Mouse (Mus musculus) lung, postnatal 0 days (tissue): ENCODE measurements around the gene Sirt2. TPM values are rescaled to one million over a fixed set of nuclear protein-coding genes. Genes with fewer than 3 reads are reported as not detected.

Experiments used
- ATAC-seq: fragments of 200-750 bp; cut with Nextera tagmentation; 2 replicates; pipeline ENCODE4 v1.8.0; 2017; ENCODE audit warnings: moderate library complexity
- DNase-seq: peaks from one replicate; pipeline ENCODE4 v3.0.0-alpha.2; 2016; ENCODE audit warnings: low spot score
- H3K27ac ChIP-seq: fragments of 300-500 bp; sonication (generic); 2 replicates; pipeline ENCODE4 v1.5.1; 2014; ENCODE audit warnings: antibody characterized with exemption, mild to moderate bottlenecking, low read length, mixed read lengths
- H3K27me3 ChIP-seq: fragments of 300-500 bp; sonication (generic); replicated peaks from 2 replicates; pipeline ENCODE4 v1.6.1; 2014; ENCODE audit warnings: low read length, mixed read lengths; ENCODE audit not compliant: insufficient read depth
- H3K36me3 ChIP-seq: fragments of 300-500 bp; sonication (generic); 2 replicates; pipeline ENCODE4 v1.6.1; 2014; ENCODE audit warnings: low read length, mixed read lengths; ENCODE audit not compliant: insufficient read depth
- H3K4me1 ChIP-seq: fragments of 300-500 bp; sonication (generic); 2 replicates; pipeline ENCODE4 v1.6.1; 2014; ENCODE audit warnings: antibody characterized with exemption, low read depth, low read length, mixed read lengths; ENCODE audit not compliant: insufficient read depth
- H3K4me2 ChIP-seq: fragments of 300-500 bp; sonication (generic); replicated peaks from 2 replicates; pipeline ENCODE4 v1.6.1; 2014; ENCODE audit warnings: low read depth, mild to moderate bottlenecking, low read length, moderate library complexity, mixed read lengths
- H3K4me3 ChIP-seq: fragments of 300-500 bp; sonication (generic); 2 replicates; pipeline ENCODE4 v1.5.1; 2014; ENCODE audit warnings: low read depth, low read length
- H3K9ac ChIP-seq: fragments of 300-500 bp; sonication (generic); replicated peaks from 2 replicates; pipeline ENCODE4 v1.6.1; 2014; ENCODE audit warnings: low read depth, mild to moderate bottlenecking
- H3K9me3 ChIP-seq: fragments of 300-500 bp; sonication (generic); 2 replicates; pipeline ENCODE4 v1.6.1; 2016; ENCODE audit warnings: low read length, mixed read lengths
- CTCF ChIP-seq: IDR thresholded peaks from 2 replicates; pipeline ENCODE4 v1.5.1; 2016; ENCODE audit warnings: antibody characterized with exemption, mild to moderate bottlenecking
- EP300 ChIP-seq: IDR thresholded peaks from 2 replicates; pipeline ENCODE4 v1.6.1; 2016; ENCODE audit warnings: antibody characterized with exemption, mild to moderate bottlenecking, control low read depth
- WGBS: fragments of 180-500 bp; shearing (Covaris S2); extraction: QIAGEN DNeasy Blood & Tissue Kit; methylation state at CpG from one replicate; pipeline ENCODE4 v1.1.7; 2014; 5-methylcytosine and 5-hydroxymethylcytosine counted together
- polyA plus RNA-seq: library from polyadenylated mRNA; unstranded; fragments of >200 nt; fragmentation: Nextera tagmentation; extraction: Ambion mirVana; gene quantifications from 2 replicates; pipeline ENCODE4 v1.2.1, GENCODE M21; 2015

Gene Sirt2
- polyA plus RNA-seq, 1 experiment from 2014 or later = 55.4 TPM

- WGBS = 77% methylated on average over 3 of the region's 3 CpGs
- H3K4me3 ChIP-seq = no peak overlapping the region
- no peaks in the 10 kb centered on the region for H3K27me3 ChIP-seq
- H3K4me1 ChIP-seq = peaks cover 6% of the 10 kb centered on the region; the same call in 1 of the 2 replicates
- no peak overlapping the region for H3K9ac ChIP-seq
- no peak for TF ChIP-seq EP300
- TF ChIP-seq CTCF = no peak
- H3K27ac ChIP-seq = no peak overlapping the region
- ATAC-seq (no peak), DNase-seq (no peak)
- H3K9me3 ChIP-seq = no peaks in the 10 kb centered on the region
- no peak overlapping the region for H3K4me2 ChIP-seq
- H3K36me3 ChIP-seq = no peaks in the 10 kb centered on the region
Measured at GRCm38 (mm10) chr7:28770309-28770708, 3.8 kb downstream of the Sirt2 start.

DNA sequence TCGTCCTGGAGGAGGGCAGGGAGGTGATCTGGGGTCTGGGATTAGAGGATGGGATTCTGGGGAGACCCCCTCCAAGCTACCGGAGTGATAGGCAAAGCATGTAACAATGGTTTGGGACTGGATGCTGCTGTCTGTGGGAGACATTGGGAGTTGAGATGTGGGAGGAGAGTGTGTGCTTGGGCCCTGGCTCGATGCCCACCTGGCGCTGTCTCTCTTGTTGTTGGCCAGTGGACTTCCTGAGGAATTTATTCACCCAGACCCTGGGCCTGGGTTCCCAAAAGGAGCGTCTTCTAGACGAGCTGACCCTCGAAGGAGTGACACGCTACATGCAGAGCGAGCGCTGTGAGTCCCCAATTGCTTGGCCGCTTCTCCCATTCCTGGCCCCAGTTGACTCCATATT, 5.3 kb downstream of the Sirt2 start:
- 77% methylated on average over 11 of the region's 11 CpGs for WGBS
- Histone ChIP-seq H3K36me3 (no peaks in the 10 kb centered on the region), H3K9ac (no peak overlapping the region), H3K4me1 (no peaks in the 10 kb centered on the region), H3K9me3 (no peaks in the 10 kb centered on the region), H3K27ac (no peak overlapping the region), H3K4me2 (no peak overlapping the region), H3K27me3 (no peaks in the 10 kb centered on the region), H3K4me3 (no peak overlapping the region)
- ATAC-seq (no peak), DNase-seq (no peak)
- no peak for TF ChIP-seq CTCF
- TF ChIP-seq EP300 = no peak

DNA sequence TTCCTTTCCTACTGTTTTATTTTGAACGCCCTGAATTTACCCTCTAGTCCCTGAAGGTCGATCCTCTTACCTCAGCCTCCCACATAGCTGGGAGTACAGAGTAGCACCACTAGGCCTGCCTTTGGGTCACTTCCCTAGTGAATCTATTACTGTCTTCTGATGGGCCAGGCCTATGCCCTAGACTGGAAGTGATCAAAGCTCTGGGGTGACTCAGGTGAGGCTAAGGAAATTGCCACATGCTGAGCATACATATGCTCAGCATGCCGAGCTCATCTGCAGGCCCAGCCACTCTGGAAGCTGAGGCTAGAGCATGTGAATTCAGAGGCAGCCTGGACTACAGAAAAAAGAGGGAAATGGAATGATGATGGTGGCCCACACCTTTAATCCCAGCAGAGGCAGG, 6.6 kb downstream of the Sirt2 start:
- Histone ChIP-seq H3K4me3 (no peak overlapping the region), H3K9ac (no peak overlapping the region), H3K27ac (no peak overlapping the region), H3K9me3 (no peaks in the 10 kb centered on the region), H3K4me2 (no peak overlapping the region), H3K4me1 (no peaks in the 10 kb centered on the region), H3K27me3 (no peaks in the 10 kb centered on the region), H3K36me3 (no peaks in the 10 kb centered on the region)
- ATAC-seq (no peak), DNase-seq (no peak)
- WGBS = 73% methylated on average over 3 of the region's 3 CpGs
- no peak for TF ChIP-seq CTCF
- no peak for TF ChIP-seq EP300

DNA sequence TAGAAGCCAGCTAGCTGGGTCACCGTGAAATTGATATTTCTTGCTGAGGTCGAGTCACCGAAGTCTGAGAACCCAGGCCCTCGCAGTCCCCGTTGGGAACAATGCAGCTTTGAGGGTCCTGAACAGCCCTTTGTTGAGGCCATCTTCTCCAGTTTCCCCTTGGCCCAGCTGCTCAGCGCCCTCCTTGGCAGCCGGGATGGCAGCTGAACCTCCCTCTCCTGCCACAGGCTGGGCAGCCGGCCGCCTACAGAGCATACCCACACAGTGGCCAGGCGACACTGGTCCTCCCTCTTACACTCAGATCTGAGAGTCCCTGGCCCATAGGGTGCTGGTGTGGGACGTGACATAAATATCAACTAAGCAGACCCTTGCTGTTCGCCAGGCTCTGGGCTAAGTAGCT, 7.6 kb downstream of the Sirt2 start:
- no peak overlapping the region for H3K4me3 ChIP-seq
- no peaks in the 10 kb centered on the region for H3K27me3 ChIP-seq
- DNase-seq (no peak), ATAC-seq (no peak)
- TF ChIP-seq CTCF (no peak), EP300 (no peak)
- no peaks in the 10 kb centered on the region for H3K9me3 ChIP-seq
- no peak overlapping the region for H3K4me2 ChIP-seq
- H3K9ac ChIP-seq = no peak overlapping the region
- H3K4me1 ChIP-seq = no peaks in the 10 kb centered on the region
- 70% methylated on average over 12 of the region's 12 CpGs for WGBS
- no peak overlapping the region for H3K27ac ChIP-seq
- H3K36me3 ChIP-seq = no peaks in the 10 kb centered on the region

DNA sequence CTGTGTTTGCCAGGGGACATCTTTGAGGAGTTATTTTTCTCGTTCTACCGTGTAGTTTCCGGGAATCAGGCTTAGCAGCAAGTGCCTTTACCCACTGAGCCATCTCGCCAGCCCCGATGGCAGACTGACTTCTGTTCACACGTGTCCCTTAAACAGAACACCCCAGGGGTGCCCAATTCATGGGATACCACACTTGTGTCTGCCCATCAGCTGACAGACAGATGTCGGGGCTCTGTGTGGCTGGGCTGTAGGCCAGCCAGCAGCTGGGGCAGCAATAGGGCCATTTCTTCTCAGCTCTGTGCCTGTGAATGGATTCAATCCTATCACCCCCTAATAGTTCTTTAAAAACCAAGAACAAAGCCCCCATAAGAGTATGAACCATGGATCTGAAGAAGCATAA, 8.6 kb downstream of the Sirt2 start:
- Histone ChIP-seq H3K36me3 (no peaks in the 10 kb centered on the region), H3K27ac (no peak overlapping the region), H3K9me3 (no peaks in the 10 kb centered on the region), H3K4me1 (no peaks in the 10 kb centered on the region), H3K4me3 (no peak overlapping the region), H3K9ac (no peak overlapping the region), H3K4me2 (no peak overlapping the region), H3K27me3 (no peaks in the 10 kb centered on the region)
- DNase-seq (no peak), ATAC-seq (no peak)
- TF ChIP-seq CTCF (no peak), EP300 (no peak)
- 90% methylated on average over 7 of the region's 7 CpGs for WGBS

DNA sequence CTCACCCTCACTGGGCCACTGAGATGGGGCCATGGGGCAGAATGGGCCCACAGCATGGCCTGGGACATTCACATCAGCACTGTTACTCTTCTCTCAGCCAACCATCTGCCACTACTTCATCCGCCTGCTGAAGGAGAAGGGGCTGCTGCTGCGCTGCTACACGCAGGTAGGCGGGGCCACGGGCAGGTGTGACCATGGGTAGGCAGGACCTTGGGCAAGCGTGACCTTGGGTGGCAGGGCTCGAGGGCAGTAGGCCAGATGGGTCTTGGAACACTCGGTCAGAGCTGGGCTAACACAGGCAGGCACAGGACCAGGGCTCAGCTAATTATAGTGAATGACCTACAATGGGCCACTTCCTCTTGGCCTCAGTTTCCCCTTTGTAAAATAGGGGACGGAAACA, 12.3 kb downstream of the Sirt2 start:
- H3K9ac ChIP-seq = no peak overlapping the region
- no peak overlapping the region for H3K27ac ChIP-seq
- H3K4me1 ChIP-seq = no peaks in the 10 kb centered on the region
- whole genome bisulfite sequencing = 82% methylated on average over 9 of the region's 9 CpGs
- no peak overlapping the region for H3K4me3 ChIP-seq
- TF ChIP-seq EP300 = no peak
- TF ChIP-seq CTCF = no peak
- H3K9me3 ChIP-seq = no peaks in the 10 kb centered on the region
- no peak for DNase-seq
- ATAC-seq = no peak
- H3K4me2 ChIP-seq = no peak overlapping the region
- H3K36me3 ChIP-seq = no peaks in the 10 kb centered on the region
- H3K27me3 ChIP-seq = no peaks in the 10 kb centered on the region

GRCm38 (mm10) chr7:28780067-28780658, 13.6 kb downstream of the Sirt2 start:
- Histone ChIP-seq H3K27me3 (no peaks in the 10 kb centered on the region), H3K4me2 (no peak overlapping the region), H3K9me3 (no peaks in the 10 kb centered on the region), H3K27ac (no peak overlapping the region), H3K9ac (no peak overlapping the region), H3K4me3 (no peak overlapping the region), H3K36me3 (no peaks in the 10 kb centered on the region; the same call in none of the 2 replicates), H3K4me1 (no peaks in the 10 kb centered on the region)
- 45% methylated on average over 6 of the region's 6 CpGs for WGBS
- peak; percentile 83 for ATAC-seq
- DNase-seq = peak; percentile 92
- TF ChIP-seq EP300 (peak; percentile 20; the same call in 1 of the 2 replicates), CTCF (peak; percentile 84)
